Mouse (Mus musculus): ENCODE results near the gene Thumpd2.

- TF ChIP-seq CTCF (IDR thresholded peaks at IDR 0.05; ENCODE audit: low read depth) (no peak), EP300 (IDR thresholded peaks at IDR 0.05; ENCODE audit: low read depth) (no peak)
Measured at GRCm38 (mm10) chr17:81064279-81064978, 453 bp downstream of the Thumpd2 start.

Data from heart, postnatal 0 days (tissue).